Mouse (Mus musculus): ENCODE data around the gene Olfr692. TPM values are rescaled to one million over a fixed set of nuclear protein-coding genes. Genes with fewer than 3 reads are reported as not detected.
"Not testable (repeated sequence)": the region's sequence is repeated elsewhere in the genome, so short reads cannot be mapped to it uniquely, and the experiment has no call there.

The Olfr692 gene
- polyA plus RNA-seq (2014; fragmentation: Nextera tagmentation; extraction: Ambion mirVana), result not detected in 2 replicates

- Histone ChIP-seq H3K9me3 (ENCODE audit: control insufficient read depth, low read length) (no peaks in the 10 kb centered on the region), H3K27ac (replicated peaks; ENCODE audit: low read depth, low read length) (no peak within 1 kb of the TSS), H3K4me2 (ENCODE audit: low read length) (no peak within 1 kb of the TSS), H3K27me3 (ENCODE audit: control insufficient read depth, insufficient read depth, low read length) (no peaks in the 10 kb centered on the region), H3K4me3 (replicated peaks; ENCODE audit: low read depth, low read length) (no peak within 1 kb of the TSS), H3K9ac (replicated peaks; ENCODE audit: low read length) (no peak within 1 kb of the TSS), H3K4me1 (ENCODE audit: control insufficient read depth, insufficient read depth, low read length) (no peaks in the 10 kb centered on the region), H3K36me3 (ENCODE audit: control insufficient read depth, insufficient read depth, low read length) (peaks cover 6% of the 10 kb centered on the region)
- whole genome bisulfite sequencing, result 98% methylated on average over 1 of the region's 1 CpGs
- DNase-seq, result no peak
- ATAC-seq (ENCODE audit: low FRiP score, low TSS enrichment), result no peak
These were observed at the start of gene Olfr692 for GRCm38 (mm10) chr7:105367930-105368329. Gene Olfr692, plus strand, starts transcription at chr7:105368230.

DNA sequence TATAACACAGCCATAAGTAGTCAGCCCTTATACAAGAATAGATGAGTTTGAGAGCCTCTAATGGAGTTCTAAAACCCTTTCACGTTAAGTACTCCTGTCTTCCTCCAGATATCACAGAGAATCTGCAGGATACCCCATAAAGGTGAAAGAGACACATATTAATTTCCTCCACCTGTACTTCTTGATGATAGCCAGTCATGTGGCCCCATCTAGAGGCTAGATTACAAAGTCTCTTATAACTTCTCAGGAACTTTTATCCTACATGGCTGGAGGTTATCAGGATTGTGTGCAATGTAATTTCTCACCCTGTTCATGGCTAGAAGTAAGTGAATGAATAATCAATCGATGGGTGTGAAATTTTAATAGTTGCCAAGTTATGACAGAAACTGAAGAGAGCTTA is 42.7 kb upstream of the Olfr692 start:
- Histone ChIP-seq H3K4me1 (ENCODE audit: control insufficient read depth, insufficient read depth, low read length) (no peaks in the 10 kb centered on the region), H3K27me3 (ENCODE audit: control insufficient read depth, insufficient read depth, low read length) (no peaks in the 10 kb centered on the region), H3K4me3 (replicated peaks; ENCODE audit: low read depth, low read length) (no peak overlapping the region), H3K4me2 (ENCODE audit: low read length) (no peak overlapping the region), H3K9me3 (ENCODE audit: control insufficient read depth, low read length) (no peaks in the 10 kb centered on the region), H3K9ac (replicated peaks; ENCODE audit: low read length) (no peak overlapping the region), H3K36me3 (ENCODE audit: control insufficient read depth, insufficient read depth, low read length) (no peaks in the 10 kb centered on the region), H3K27ac (replicated peaks; ENCODE audit: low read depth, low read length) (no peak overlapping the region)
- ATAC-seq (ENCODE audit: low FRiP score, low TSS enrichment) (no peak), DNase-seq (no peak)
- 81% methylated on average over 2 of the region's 2 CpGs for WGBS

DNA sequence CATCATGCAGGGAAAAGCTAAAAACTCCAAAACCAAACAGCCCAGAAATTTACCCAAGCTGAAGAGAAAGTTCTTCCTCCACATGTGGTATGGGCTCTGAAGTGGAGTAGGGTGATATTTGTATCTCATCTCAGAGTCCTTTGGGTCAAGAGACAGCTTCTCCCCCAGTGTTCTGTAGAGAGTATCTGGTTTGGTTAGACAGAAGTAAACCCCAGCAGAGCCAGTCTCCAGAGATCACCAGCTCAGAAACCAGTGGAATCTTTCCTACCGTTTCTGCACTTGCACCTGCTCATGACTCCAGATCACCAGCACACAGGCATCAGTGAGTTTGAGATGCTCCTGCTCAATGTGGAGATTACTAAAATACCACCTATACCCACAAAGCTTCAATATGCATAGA is 34.0 kb upstream of the Olfr692 start, which contains the start of gene Olfr690:
Gene Olfr690 (minus strand): TSS at position 101 of the 400 bp plus-strand sequence.
- WGBS, result 78% methylated on average over 1 of the region's 1 CpGs
- DNase-seq, result no peak
- H3K27me3 ChIP-seq (ENCODE audit: control insufficient read depth, insufficient read depth, low read length), result no peaks in the 10 kb centered on the region

DNA sequence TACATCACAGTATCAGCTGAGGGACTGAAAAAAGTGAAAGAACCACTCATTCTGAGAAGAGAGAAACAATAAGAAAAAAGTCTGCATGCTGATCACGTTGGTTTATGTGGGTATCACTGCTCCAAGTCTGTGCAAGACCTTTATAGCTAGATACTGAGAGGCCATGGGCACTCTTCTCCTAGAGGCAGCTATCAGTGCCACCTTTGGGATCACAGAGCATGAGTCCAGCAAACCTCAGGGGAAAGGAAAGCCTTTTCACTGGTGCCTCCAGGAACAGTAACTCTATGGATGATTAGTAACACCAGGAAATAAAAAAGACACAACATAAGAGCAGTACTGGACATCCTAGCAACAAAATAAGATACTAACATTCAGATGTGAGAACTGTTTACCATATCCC is 25.9 kb upstream of the Olfr692 start, which contains the start of gene Olfr691:
Gene Olfr691 (minus strand): TSS at position 101 of the 400 bp plus-strand sequence.
- ATAC-seq (ENCODE audit: low FRiP score, low TSS enrichment) (no peak), DNase-seq (no peak)
- no peaks in the 10 kb centered on the region for H3K9me3 ChIP-seq (ENCODE audit: control insufficient read depth, low read length)
- no peak within 1 kb of the TSS for H3K4me2 ChIP-seq (ENCODE audit: low read length)
- no peaks in the 10 kb centered on the region for H3K4me1 ChIP-seq (ENCODE audit: control insufficient read depth, insufficient read depth, low read length)
- no peaks in the 10 kb centered on the region for H3K36me3 ChIP-seq (ENCODE audit: control insufficient read depth, insufficient read depth, low read length)
- H3K9ac ChIP-seq (replicated peaks; ENCODE audit: low read length), result no peak within 1 kb of the TSS
- 49% methylated on average over 1 of the region's 1 CpGs for WGBS
- H3K4me3 ChIP-seq (replicated peaks; ENCODE audit: low read depth, low read length), result no peak within 1 kb of the TSS
- H3K27me3 ChIP-seq (ENCODE audit: control insufficient read depth, insufficient read depth, low read length), result no peaks in the 10 kb centered on the region
- H3K27ac ChIP-seq (replicated peaks; ENCODE audit: low read depth, low read length), result no peak within 1 kb of the TSS

More for the DNA sequence above, 34.0 kb upstream of the Olfr692 start, which contains the start of gene Olfr690:
- no peak for ATAC-seq (ENCODE audit: low FRiP score, low TSS enrichment)
- H3K36me3 ChIP-seq (ENCODE audit: control insufficient read depth, insufficient read depth, low read length), result no peaks in the 10 kb centered on the region
- no peak within 1 kb of the TSS for H3K27ac ChIP-seq (replicated peaks; ENCODE audit: low read depth, low read length)
- no peak within 1 kb of the TSS for H3K4me3 ChIP-seq (replicated peaks; ENCODE audit: low read depth, low read length)
- no peak within 1 kb of the TSS for H3K4me2 ChIP-seq (ENCODE audit: low read length)
- no peaks in the 10 kb centered on the region for H3K4me1 ChIP-seq (ENCODE audit: control insufficient read depth, insufficient read depth, low read length)
- H3K9me3 ChIP-seq (ENCODE audit: control insufficient read depth, low read length), result no peaks in the 10 kb centered on the region
- no peak within 1 kb of the TSS for H3K9ac ChIP-seq (replicated peaks; ENCODE audit: low read length)

GRCm38 (mm10) chr7:105342752-105343151 is 25.3 kb upstream of the Olfr692 start:
- Histone ChIP-seq H3K4me1 (ENCODE audit: control insufficient read depth, insufficient read depth, low read length) (no peaks in the 10 kb centered on the region), H3K9me3 (ENCODE audit: control insufficient read depth, low read length) (no peaks in the 10 kb centered on the region), H3K9ac (replicated peaks; ENCODE audit: low read length) (no peak overlapping the region), H3K27me3 (ENCODE audit: control insufficient read depth, insufficient read depth, low read length) (no peaks in the 10 kb centered on the region), H3K36me3 (ENCODE audit: control insufficient read depth, insufficient read depth, low read length) (no peaks in the 10 kb centered on the region), H3K27ac (replicated peaks; ENCODE audit: low read depth, low read length) (no peak overlapping the region), H3K4me2 (ENCODE audit: low read length) (no peak overlapping the region), H3K4me3 (replicated peaks; ENCODE audit: low read depth, low read length) (no peak overlapping the region)
- ATAC-seq (ENCODE audit: low FRiP score, low TSS enrichment) (no peak; the same call in 1 of the 2 replicates), DNase-seq (peak; percentile 2)
- 64% methylated on average over 2 of the region's 2 CpGs for WGBS

GRCm38 (mm10) chr7:105356064-105356463 is 12.0 kb upstream of the Olfr692 start:
- WGBS, result no CpG with 5 or more reads among the region's 5 CpGs
- not testable (repeated sequence) for H3K4me1 ChIP-seq (ENCODE audit: control insufficient read depth, insufficient read depth, low read length); H3K4me3 ChIP-seq (replicated peaks; ENCODE audit: low read depth, low read length); H3K9ac ChIP-seq (replicated peaks; ENCODE audit: low read length); H3K9me3 ChIP-seq (ENCODE audit: control insufficient read depth, low read length); H3K36me3 ChIP-seq (ENCODE audit: control insufficient read depth, insufficient read depth, low read length); H3K27me3 ChIP-seq (ENCODE audit: control insufficient read depth, insufficient read depth, low read length); H3K27ac ChIP-seq (replicated peaks; ENCODE audit: low read depth, low read length); DNase-seq; H3K4me2 ChIP-seq (ENCODE audit: low read length)
- ATAC-seq (ENCODE audit: low FRiP score, low TSS enrichment), result peak; percentile 60; the same call in 1 of the 2 replicates

- not testable (repeated sequence) for H3K4me1 ChIP-seq (ENCODE audit: control insufficient read depth, insufficient read depth, low read length); H3K36me3 ChIP-seq (ENCODE audit: control insufficient read depth, insufficient read depth, low read length); H3K27ac ChIP-seq (replicated peaks; ENCODE audit: low read depth, low read length); H3K27me3 ChIP-seq (ENCODE audit: control insufficient read depth, insufficient read depth, low read length); DNase-seq; H3K4me3 ChIP-seq (replicated peaks; ENCODE audit: low read depth, low read length); H3K9me3 ChIP-seq (ENCODE audit: control insufficient read depth, low read length); H3K4me2 ChIP-seq (ENCODE audit: low read length); H3K9ac ChIP-seq (replicated peaks; ENCODE audit: low read length)
- 96% methylated on average over 1 of the region's 2 CpGs for WGBS
- peak; percentile 90 for ATAC-seq (ENCODE audit: low FRiP score, low TSS enrichment)
These were observed 11.5 kb upstream of the Olfr692 start for GRCm38 (mm10) chr7:105356487-105356886.

DNA sequence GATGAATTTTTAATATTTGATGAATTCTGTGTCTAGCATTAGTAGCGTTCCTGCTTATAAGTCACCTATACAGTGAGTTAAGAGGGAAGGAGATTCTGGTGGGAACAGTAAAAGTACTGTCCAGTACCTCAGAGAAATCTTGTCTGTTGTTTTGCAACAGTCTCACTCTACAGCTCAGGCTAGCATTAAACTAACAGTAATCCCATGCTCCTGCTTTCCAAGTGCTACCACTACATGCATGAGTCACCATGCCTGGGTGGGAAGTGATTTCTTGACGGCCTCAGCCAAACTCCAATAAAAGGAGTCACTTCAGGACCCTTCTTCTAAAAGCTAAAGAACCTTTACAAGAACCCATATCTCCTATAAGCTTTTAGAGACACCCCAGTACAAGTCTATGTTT is 6.3 kb upstream of the Olfr692 start:
- 90% methylated on average over 2 of the region's 2 CpGs for WGBS
- ATAC-seq (ENCODE audit: low FRiP score, low TSS enrichment), result no peak
- H3K9ac ChIP-seq (replicated peaks; ENCODE audit: low read length), result no peak overlapping the region
- no peaks in the 10 kb centered on the region for H3K9me3 ChIP-seq (ENCODE audit: control insufficient read depth, low read length)
- H3K4me2 ChIP-seq (ENCODE audit: low read length), result no peak overlapping the region
- no peaks in the 10 kb centered on the region for H3K36me3 ChIP-seq (ENCODE audit: control insufficient read depth, insufficient read depth, low read length)
- no peak overlapping the region for H3K4me3 ChIP-seq (replicated peaks; ENCODE audit: low read depth, low read length)
- H3K4me1 ChIP-seq (ENCODE audit: control insufficient read depth, insufficient read depth, low read length), result no peaks in the 10 kb centered on the region
- no peaks in the 10 kb centered on the region for H3K27me3 ChIP-seq (ENCODE audit: control insufficient read depth, insufficient read depth, low read length)
- H3K27ac ChIP-seq (replicated peaks; ENCODE audit: low read depth, low read length), result no peak overlapping the region
- DNase-seq, result no peak

- Histone ChIP-seq H3K27me3 (ENCODE audit: control insufficient read depth, insufficient read depth, low read length) (no peaks in the 10 kb centered on the region), H3K9me3 (ENCODE audit: control insufficient read depth, low read length) (no peaks in the 10 kb centered on the region), H3K9ac (replicated peaks; ENCODE audit: low read length) (no peak overlapping the region), H3K4me3 (replicated peaks; ENCODE audit: low read depth, low read length) (no peak overlapping the region), H3K4me2 (ENCODE audit: low read length) (no peak overlapping the region), H3K4me1 (ENCODE audit: control insufficient read depth, insufficient read depth, low read length) (no peaks in the 10 kb centered on the region), H3K36me3 (ENCODE audit: control insufficient read depth, insufficient read depth, low read length) (peaks cover 3% of the 10 kb centered on the region), H3K27ac (replicated peaks; ENCODE audit: low read depth, low read length) (no peak overlapping the region)
- ATAC-seq (ENCODE audit: low FRiP score, low TSS enrichment), result no peak
- no peak for DNase-seq
- WGBS, result 86% methylated on average over 5 of the region's 5 CpGs
These were observed 762 bp upstream of the Olfr692 start for GRCm38 (mm10) chr7:105367268-105367667.
